Mouse (Mus musculus): ENCODE measurements at regions not wholly inside any gene's neighbourhood (a gene's known extent, or its start where the extent isn't known, plus 50 kb on each side); places are given as distances from the start of the nearest gene placed in this dataset.

DNA sequence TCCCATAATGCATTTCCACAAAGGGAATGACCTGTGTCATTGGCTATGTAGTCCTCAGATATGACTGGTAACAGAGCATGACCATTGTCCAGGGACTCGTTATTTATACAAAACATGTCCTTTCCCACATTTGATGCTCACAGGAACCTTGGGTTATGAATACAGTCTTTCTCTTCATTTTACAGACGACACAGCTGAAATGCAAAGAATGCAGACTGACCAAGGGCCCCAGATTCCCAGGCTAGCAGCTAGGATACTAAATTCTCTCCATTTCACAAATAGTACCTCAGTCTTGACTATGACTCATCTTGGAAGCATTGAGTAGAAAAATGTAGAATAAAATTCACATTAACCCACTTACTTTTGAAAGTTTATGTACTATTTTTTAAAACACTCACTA is 182.7 kb upstream of the Sox4 start:
- no peak for TF ChIP-seq CTCF (IDR thresholded peaks at IDR 0.05; ENCODE audit: borderline replicate concordance, insufficient read depth, low read depth, low read length)
- TF ChIP-seq POLR2A (IDR thresholded peaks at IDR 0.05; ENCODE audit: borderline replicate concordance, insufficient read depth, low read length), result no peak
- no peaks in the 10 kb centered on the region for H3K27me3 ChIP-seq (ENCODE audit: control insufficient read depth, insufficient read depth, low read length)
- no peak overlapping the region for H3K27ac ChIP-seq (ENCODE audit: insufficient read depth, low read length)
- H3K4me3 ChIP-seq (replicated peaks; ENCODE audit: insufficient read depth, low read depth, low read length), result no peak overlapping the region
- H3K4me1 ChIP-seq (ENCODE audit: control insufficient read depth, insufficient read depth, low read length), result no peaks in the 10 kb centered on the region
- DNase-seq, result no peak
- 87% methylated on average over 2 of the region's 2 CpGs for WGBS

DNA sequence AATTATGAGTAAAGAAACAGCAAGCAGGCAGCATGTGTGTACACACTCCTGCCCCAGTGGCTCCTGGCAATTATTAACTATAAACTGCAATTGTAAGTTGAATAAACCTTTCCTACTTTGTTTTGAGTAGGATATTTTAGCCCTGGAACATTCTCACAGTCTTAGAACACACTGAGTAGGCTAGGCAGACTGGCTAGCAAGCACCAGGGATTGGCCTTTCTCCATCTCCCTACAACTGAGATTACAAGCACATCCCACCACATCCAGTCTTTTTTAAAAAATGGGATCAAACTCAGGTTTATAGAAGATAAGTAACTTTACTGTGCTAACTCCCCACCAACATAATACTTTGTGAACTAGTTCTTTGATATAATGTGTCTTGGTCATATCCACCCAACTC is 174.0 kb upstream of the Sox4 start:
- Histone ChIP-seq H3K27ac (ENCODE audit: insufficient read depth, low read length) (no peak overlapping the region), H3K4me1 (ENCODE audit: control insufficient read depth, insufficient read depth, low read length) (no peaks in the 10 kb centered on the region), H3K27me3 (ENCODE audit: control insufficient read depth, insufficient read depth, low read length) (no peaks in the 10 kb centered on the region), H3K4me3 (replicated peaks; ENCODE audit: insufficient read depth, low read depth, low read length) (no peak overlapping the region)
- TF ChIP-seq CTCF (IDR thresholded peaks at IDR 0.05; ENCODE audit: borderline replicate concordance, insufficient read depth, low read depth, low read length) (no peak), POLR2A (IDR thresholded peaks at IDR 0.05; ENCODE audit: borderline replicate concordance, insufficient read depth, low read length) (no peak)
- no peak for DNase-seq

DNA sequence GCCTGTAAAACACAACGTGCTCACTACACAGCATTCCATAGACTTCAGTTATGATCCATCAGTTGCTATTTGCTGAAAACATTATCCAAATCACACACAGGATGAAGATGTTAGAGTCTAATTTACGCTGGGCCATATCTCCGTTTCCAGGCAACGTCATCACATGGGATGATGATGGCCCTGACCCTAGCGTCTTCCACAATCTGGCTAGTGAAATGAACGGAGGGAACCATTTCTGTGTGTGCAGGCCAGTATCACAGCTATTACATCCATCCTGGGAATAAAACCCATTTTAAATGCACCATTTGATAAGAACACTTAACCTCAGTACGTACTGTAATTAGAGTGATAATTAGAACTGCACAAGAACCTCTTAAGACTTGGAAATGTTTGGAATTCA is 170.0 kb upstream of the Sox4 start:
- TF ChIP-seq POLR2A (IDR thresholded peaks at IDR 0.05; ENCODE audit: borderline replicate concordance, insufficient read depth, low read length) (no peak), CTCF (IDR thresholded peaks at IDR 0.05; ENCODE audit: borderline replicate concordance, insufficient read depth, low read depth, low read length) (no peak)
- WGBS, result 84% methylated on average over 7 of the region's 7 CpGs
- no peak overlapping the region for H3K27ac ChIP-seq (ENCODE audit: insufficient read depth, low read length)

DNA sequence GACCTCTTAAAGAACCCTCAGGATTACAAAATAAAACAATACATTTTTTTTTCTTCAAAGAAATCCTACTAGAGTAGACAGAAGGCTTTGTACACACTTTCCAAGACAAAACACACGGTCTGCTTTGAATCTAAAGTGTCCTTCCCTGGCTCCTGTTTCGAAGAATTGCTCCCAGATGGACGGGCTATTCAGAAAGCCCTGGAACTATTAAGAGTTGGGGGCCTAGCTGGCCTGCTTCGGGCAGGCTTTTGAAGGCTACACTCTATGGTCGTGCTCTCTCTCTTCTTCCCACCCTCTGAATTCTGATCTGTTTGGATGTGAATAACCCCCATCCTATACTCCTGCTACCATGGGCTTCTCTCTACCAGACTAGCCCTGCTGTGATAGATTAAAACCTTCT is 167.6 kb upstream of the Sox4 start:
- Histone ChIP-seq H3K4me3 (replicated peaks; ENCODE audit: insufficient read depth, low read depth, low read length) (no peak overlapping the region), H3K27ac (ENCODE audit: insufficient read depth, low read length) (no peak overlapping the region), H3K27me3 (ENCODE audit: control insufficient read depth, insufficient read depth, low read length) (no peaks in the 10 kb centered on the region), H3K4me1 (ENCODE audit: control insufficient read depth, insufficient read depth, low read length) (no peaks in the 10 kb centered on the region)
- no peak for DNase-seq
- WGBS, result 91% methylated on average over 5 of the region's 5 CpGs
- TF ChIP-seq CTCF (IDR thresholded peaks at IDR 0.05; ENCODE audit: borderline replicate concordance, insufficient read depth, low read depth, low read length), result no peak
- no peak for TF ChIP-seq POLR2A (IDR thresholded peaks at IDR 0.05; ENCODE audit: borderline replicate concordance, insufficient read depth, low read length)

More for the DNA sequence above, 170.0 kb upstream of the Sox4 start:
- no peaks in the 10 kb centered on the region for H3K27me3 ChIP-seq (ENCODE audit: control insufficient read depth, insufficient read depth, low read length)
- H3K4me3 ChIP-seq (replicated peaks; ENCODE audit: insufficient read depth, low read depth, low read length), result no peak overlapping the region
- no peak for DNase-seq
- no peaks in the 10 kb centered on the region for H3K4me1 ChIP-seq (ENCODE audit: control insufficient read depth, insufficient read depth, low read length)

DNA sequence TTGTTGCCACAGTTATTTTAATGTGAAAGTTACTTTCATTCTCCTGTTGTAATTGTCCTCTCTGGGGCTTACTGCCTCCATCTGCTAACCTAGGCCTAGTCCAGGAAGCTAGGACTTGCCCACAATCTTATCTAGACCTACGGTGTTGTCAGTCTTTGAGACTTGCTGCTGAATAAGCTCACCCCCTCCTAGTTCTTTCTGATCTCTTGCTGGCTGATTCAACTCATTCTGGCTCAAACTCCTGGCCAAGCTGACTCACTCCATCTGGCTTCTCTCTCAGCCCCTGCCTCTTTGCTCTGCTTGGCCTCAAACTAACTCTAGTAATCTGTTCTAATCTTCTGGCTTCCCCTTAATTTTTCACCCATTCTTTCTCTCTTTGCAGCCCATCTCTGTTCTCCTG is 165.8 kb upstream of the Sox4 start:
- Histone ChIP-seq H3K4me3 (replicated peaks; ENCODE audit: insufficient read depth, low read depth, low read length) (no peak overlapping the region), H3K4me1 (ENCODE audit: control insufficient read depth, insufficient read depth, low read length) (peaks cover 3% of the 10 kb centered on the region; the same call in 1 of the 2 replicates), H3K27ac (ENCODE audit: insufficient read depth, low read length) (no peak overlapping the region), H3K27me3 (ENCODE audit: control insufficient read depth, insufficient read depth, low read length) (no peaks in the 10 kb centered on the region)
- no peak for DNase-seq
- TF ChIP-seq CTCF (IDR thresholded peaks at IDR 0.05; ENCODE audit: borderline replicate concordance, insufficient read depth, low read depth, low read length) (no peak), POLR2A (IDR thresholded peaks at IDR 0.05; ENCODE audit: borderline replicate concordance, insufficient read depth, low read length) (no peak)
- WGBS, result 31% methylated on average over 1 of the region's 1 CpGs

DNA sequence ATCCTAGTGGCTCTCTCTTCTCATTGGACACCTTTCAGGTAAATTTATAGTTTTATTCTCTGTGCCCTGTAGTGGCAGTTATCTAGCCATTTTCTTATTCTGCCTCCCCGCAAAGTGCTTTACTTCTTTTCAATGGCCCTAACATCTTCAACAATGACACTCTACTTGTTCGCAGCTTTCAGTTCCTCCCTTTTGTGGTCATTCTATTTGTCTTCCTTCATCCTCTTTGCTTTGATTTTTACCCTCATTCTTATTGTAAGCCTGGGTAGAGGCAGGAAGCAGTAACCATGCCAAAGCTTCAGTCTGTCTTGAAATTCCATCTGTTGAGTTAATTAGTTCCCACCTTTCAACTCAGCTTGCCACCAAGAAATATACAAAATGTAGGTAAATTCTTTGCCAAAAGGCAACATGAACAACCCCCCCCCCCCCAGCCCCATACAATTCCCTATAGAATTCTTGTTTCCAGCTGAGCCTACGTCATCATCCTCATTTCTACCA is 161.5 kb upstream of the Sox4 start:
- Histone ChIP-seq H3K4me3 (replicated peaks; ENCODE audit: insufficient read depth, low read depth, low read length) (no peak overlapping the region), H3K4me1 (ENCODE audit: control insufficient read depth, insufficient read depth, low read length) (peaks cover 3% of the 10 kb centered on the region; the same call in 1 of the 2 replicates), H3K27ac (ENCODE audit: insufficient read depth, low read length) (no peak overlapping the region), H3K27me3 (ENCODE audit: control insufficient read depth, insufficient read depth, low read length) (no peaks in the 10 kb centered on the region)
- WGBS, result 44% methylated on average over 3 of the region's 3 CpGs
- DNase-seq, result peak in 1 of 2 experiments; percentile 37
- TF ChIP-seq POLR2A (IDR thresholded peaks at IDR 0.05; ENCODE audit: borderline replicate concordance, insufficient read depth, low read length) (no peak), CTCF (IDR thresholded peaks at IDR 0.05; ENCODE audit: borderline replicate concordance, insufficient read depth, low read depth, low read length) (no peak)

DNA sequence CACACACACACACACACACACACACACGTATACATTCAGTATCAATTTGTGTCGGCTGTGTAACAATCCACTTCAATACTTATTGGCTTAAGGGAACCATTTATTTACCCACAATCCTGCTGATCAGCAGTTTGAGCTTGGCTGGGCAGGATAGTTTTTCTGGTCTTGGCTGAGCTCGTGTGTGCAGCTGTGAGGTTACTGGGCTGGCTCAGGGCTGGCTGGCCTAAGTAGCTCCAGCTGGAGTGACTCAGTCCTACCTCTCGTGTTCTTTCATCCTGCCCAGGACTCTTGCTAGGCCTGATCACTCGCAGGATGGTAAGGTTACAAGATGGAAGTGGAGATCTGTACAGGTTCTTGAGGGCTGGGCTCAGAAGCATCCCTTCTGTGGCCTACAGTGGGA is 156.6 kb upstream of the Sox4 start:
- WGBS, result 77% methylated on average over 5 of the region's 5 CpGs

DNA sequence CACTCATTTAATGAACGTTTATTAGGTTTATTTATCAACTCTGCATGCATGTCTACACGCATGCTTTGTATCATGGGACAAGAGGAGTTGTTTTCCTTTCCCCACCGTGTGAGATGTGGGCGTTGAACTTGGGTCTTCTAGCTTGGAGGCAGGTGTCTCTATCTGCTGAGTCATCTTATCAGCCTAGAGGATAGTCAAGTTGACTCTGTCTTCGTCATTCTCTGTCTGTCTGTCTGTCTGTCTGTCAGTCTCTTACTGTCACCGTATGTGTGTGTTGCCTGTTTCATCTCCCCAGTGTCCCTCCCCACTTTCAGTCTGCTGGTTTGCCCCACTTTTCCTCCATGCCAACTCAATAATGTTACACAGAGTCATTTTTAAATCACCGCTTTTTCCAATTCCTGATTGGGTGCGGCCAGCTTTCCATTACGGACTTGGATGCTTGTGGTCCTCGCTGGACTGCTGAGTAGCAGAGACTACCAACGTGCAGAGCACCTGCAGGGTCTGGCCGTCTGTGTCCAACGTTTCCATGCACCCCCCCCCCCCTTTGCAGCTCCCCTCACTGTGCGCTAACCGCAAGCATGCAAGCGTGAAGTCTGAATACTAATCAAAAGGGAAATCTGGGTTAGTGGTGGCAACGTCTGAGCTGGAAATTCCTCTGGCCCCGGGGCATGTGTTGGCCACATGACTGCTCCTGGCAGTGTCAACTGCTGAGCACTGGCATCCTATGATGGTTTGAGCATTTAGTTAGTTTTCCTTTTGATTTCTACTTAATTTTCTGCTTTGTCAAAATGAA is 155.7 kb upstream of the Sox4 start:
- peak; percentile 13 to 14 for DNase-seq
- TF ChIP-seq POLR2A (IDR thresholded peaks at IDR 0.05; ENCODE audit: borderline replicate concordance, insufficient read depth, low read length) (no peak), CTCF (IDR thresholded peaks at IDR 0.05; ENCODE audit: borderline replicate concordance, insufficient read depth, low read depth, low read length) (no peak)
- H3K4me3 ChIP-seq (replicated peaks; ENCODE audit: insufficient read depth, low read depth, low read length), result no peak overlapping the region
- H3K4me1 ChIP-seq (ENCODE audit: control insufficient read depth, insufficient read depth, low read length), result no peaks in the 10 kb centered on the region; the same call in 1 of the 2 replicates
- no peak overlapping the region for H3K27ac ChIP-seq (ENCODE audit: insufficient read depth, low read length)
- H3K27me3 ChIP-seq (ENCODE audit: control insufficient read depth, insufficient read depth, low read length), result no peaks in the 10 kb centered on the region
- WGBS, result 29% methylated on average over 18 of the region's 18 CpGs

More for the DNA sequence above, 156.6 kb upstream of the Sox4 start:
- H3K4me1 ChIP-seq (ENCODE audit: control insufficient read depth, insufficient read depth, low read length), result peaks cover 3% of the 10 kb centered on the region; the same call in 1 of the 2 replicates
- no peak for TF ChIP-seq CTCF (IDR thresholded peaks at IDR 0.05; ENCODE audit: borderline replicate concordance, insufficient read depth, low read depth, low read length)
- no peak overlapping the region for H3K4me3 ChIP-seq (replicated peaks; ENCODE audit: insufficient read depth, low read depth, low read length)
- H3K27me3 ChIP-seq (ENCODE audit: control insufficient read depth, insufficient read depth, low read length), result no peaks in the 10 kb centered on the region
- H3K27ac ChIP-seq (ENCODE audit: insufficient read depth, low read length), result no peak overlapping the region
- no peak for DNase-seq
